Mouse (Mus musculus): ENCODE data around the gene 4930404N11Rik. TPM values are rescaled to one million over a fixed set of nuclear protein-coding genes. Genes with fewer than 3 reads are reported as not detected.

The 4930404N11Rik gene
- polyA plus RNA-seq, 1 experiment from 2014 or later, result 0.37 TPM

DNA sequence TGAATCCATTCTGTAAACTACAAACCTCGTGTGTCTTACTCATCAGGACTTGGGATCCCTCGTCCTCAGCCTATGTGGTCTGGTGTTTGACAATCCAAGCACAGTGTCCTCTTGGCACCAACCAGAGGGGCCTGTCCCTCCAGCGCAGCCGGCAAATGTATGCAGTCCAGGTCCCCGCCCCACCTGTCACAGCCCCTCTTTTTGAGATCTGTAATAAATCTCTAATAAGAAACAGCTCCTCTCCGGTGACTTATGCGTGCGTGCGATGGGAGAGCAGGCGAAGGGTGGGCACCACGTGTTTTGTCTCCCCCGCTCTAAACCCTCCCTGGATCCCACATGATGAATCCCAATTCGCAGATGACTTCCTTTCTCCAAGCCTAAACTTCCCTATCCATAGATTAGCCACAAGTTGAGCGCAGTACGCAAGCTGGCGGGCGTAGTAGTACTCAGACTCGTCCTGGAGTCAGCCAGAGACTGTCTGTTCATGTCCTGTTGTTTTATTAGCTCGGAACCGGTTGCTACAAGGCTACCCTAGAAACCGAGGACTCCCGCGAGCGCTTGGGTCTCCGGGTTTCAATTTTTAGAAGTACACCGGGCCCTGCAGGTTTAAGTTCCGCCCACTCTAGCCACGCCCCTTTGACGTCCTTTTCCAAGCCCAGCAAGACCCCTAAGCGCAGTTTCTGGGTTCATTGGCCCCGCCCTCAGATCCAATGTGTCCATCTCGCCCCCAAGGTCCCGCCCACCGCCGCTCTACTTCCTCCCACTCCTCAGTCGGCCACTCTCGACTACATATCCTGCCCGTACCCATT is 45.7 kb downstream of the 4930404N11Rik start:
- Histone ChIP-seq H3K27me3 (ENCODE audit: control insufficient read depth, insufficient read depth, low read length) (no peaks in the 10 kb centered on the region), H3K27ac (replicated peaks; ENCODE audit: low read depth, low read length) (peak overlapping the region; percentile 94), H3K4me1 (ENCODE audit: control insufficient read depth, insufficient read depth, low read length) (peaks cover 15% of the 10 kb centered on the region), H3K4me2 (ENCODE audit: low read length) (peak overlapping the region; percentile 79), H3K9ac (replicated peaks; ENCODE audit: low read length) (peak overlapping the region; percentile 27; the same call in 1 of the 2 replicates), H3K4me3 (replicated peaks; ENCODE audit: low read depth, low read length) (peak overlapping the region; percentile 93), H3K36me3 (ENCODE audit: control insufficient read depth, insufficient read depth, low read length) (peaks cover 62% of the 10 kb centered on the region), H3K9me3 (ENCODE audit: control insufficient read depth, low read length) (no peaks in the 10 kb centered on the region)
- 1% methylated on average over 38 of the region's 38 CpGs for WGBS
- peak; percentile 97 for DNase-seq
- no peak for ATAC-seq (ENCODE audit: low FRiP score, low TSS enrichment)

DNA sequence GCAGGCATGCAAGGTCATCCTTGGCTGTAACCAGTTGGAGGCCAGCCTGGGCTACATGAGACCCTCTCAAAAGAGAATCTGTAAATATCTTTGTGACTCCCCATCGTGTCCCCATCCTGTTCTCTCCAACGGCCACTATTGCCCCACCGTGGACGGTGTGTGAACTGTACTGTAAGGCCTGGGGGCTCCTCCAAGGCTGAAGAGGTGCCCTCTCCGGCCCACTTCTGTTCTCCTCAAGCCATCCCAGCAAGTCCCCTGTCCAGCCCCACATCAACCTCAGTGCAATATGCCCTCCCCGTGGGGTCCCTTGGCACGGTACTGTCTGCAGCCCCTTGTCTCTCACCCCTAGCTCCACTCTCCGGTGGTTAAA is 46.3 kb downstream of the 4930404N11Rik start:
- no peaks in the 10 kb centered on the region for H3K27me3 ChIP-seq (ENCODE audit: control insufficient read depth, insufficient read depth, low read length)
- peak overlapping the region; percentile 93 for H3K4me3 ChIP-seq (replicated peaks; ENCODE audit: low read depth, low read length)
- no peak for ATAC-seq (ENCODE audit: low FRiP score, low TSS enrichment)
- H3K4me2 ChIP-seq (ENCODE audit: low read length), result peak overlapping the region; percentile 79
- peak overlapping the region; percentile 27; the same call in 1 of the 2 replicates for H3K9ac ChIP-seq (replicated peaks; ENCODE audit: low read length)
- no peaks in the 10 kb centered on the region for H3K9me3 ChIP-seq (ENCODE audit: control insufficient read depth, low read length)
- peak overlapping the region; percentile 94 for H3K27ac ChIP-seq (replicated peaks; ENCODE audit: low read depth, low read length)
- WGBS, result 44% methylated on average over 8 of the region's 8 CpGs
- no peak for DNase-seq
- peaks cover 62% of the 10 kb centered on the region for H3K36me3 ChIP-seq (ENCODE audit: control insufficient read depth, insufficient read depth, low read length)
- H3K4me1 ChIP-seq (ENCODE audit: control insufficient read depth, insufficient read depth, low read length), result peaks cover 15% of the 10 kb centered on the region

DNA sequence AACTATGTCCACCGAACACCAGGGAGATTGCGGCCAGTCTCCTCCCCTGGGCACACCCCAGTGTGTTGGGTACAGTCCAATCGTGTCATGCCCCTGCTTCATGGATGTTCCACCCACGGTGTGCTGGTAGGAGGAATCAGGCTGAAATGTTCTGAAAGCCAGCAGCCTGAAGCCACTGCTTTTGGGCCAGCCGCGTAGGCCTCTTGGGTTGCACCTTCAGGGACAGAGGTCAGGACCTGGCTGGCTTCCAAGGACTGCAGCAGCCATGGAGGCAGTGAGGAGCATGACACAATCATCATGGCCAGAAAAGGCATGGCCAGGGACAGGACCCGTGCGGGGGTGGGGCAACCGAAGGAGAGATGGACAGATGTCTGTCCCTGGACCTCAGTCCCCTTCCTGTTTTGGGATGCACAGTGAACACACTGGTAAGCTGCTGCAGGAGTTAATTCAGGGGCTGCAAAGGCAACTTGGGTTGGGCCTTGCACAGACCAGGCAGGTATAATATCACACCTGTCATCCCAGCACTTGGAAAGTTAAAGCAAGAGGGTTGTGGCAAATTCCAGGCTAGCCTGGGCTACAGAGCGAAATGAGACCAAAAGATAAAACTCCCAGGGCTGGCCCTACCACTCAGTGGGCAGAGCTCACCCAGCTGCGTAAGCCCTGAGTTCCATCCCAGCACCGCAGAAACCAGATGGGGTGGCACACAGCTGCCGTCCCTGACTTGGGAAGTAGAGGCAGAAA is 46.9 kb downstream of the 4930404N11Rik start:
- peak overlapping the region; percentile 27; the same call in 1 of the 2 replicates for H3K9ac ChIP-seq (replicated peaks; ENCODE audit: low read length)
- H3K4me3 ChIP-seq (replicated peaks; ENCODE audit: low read depth, low read length), result no peak overlapping the region
- H3K4me2 ChIP-seq (ENCODE audit: low read length), result peak overlapping the region; percentile 79
- H3K9me3 ChIP-seq (ENCODE audit: control insufficient read depth, low read length), result no peaks in the 10 kb centered on the region
- H3K27ac ChIP-seq (replicated peaks; ENCODE audit: low read depth, low read length), result peak overlapping the region; percentile 94; the same call in 1 of the 2 replicates
- ATAC-seq (ENCODE audit: low FRiP score, low TSS enrichment) (no peak), DNase-seq (no peak)
- H3K4me1 ChIP-seq (ENCODE audit: control insufficient read depth, insufficient read depth, low read length), result peaks cover 15% of the 10 kb centered on the region
- no peaks in the 10 kb centered on the region for H3K27me3 ChIP-seq (ENCODE audit: control insufficient read depth, insufficient read depth, low read length)
- 94% methylated on average over 13 of the region's 13 CpGs for WGBS
- H3K36me3 ChIP-seq (ENCODE audit: control insufficient read depth, insufficient read depth, low read length), result peaks cover 62% of the 10 kb centered on the region

DNA sequence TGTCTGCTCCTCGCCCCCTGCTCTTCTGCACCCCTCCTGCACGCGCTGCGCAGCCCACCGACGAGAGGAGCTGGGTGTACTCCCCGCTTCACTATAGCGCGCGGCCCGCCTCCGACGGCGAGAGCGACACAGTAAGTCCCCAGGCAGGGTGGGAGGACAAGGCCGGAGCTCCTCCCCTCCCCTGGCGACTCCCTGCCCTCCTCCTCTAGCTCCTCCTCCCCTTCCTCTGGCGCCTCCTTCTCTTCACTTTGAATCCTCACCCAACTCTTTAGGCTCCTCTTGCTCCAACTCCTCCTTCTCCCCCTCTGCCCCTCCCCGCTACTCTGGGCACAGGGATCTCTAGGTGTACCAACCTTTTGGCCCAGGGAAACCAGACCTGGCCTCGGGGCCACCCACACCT is 48.3 kb downstream of the 4930404N11Rik start:
- Histone ChIP-seq H3K4me3 (replicated peaks; ENCODE audit: low read depth, low read length) (no peak overlapping the region), H3K36me3 (ENCODE audit: control insufficient read depth, insufficient read depth, low read length) (peaks cover 62% of the 10 kb centered on the region), H3K4me1 (ENCODE audit: control insufficient read depth, insufficient read depth, low read length) (peaks cover 15% of the 10 kb centered on the region), H3K27me3 (ENCODE audit: control insufficient read depth, insufficient read depth, low read length) (no peaks in the 10 kb centered on the region), H3K4me2 (ENCODE audit: low read length) (no peak overlapping the region), H3K9ac (replicated peaks; ENCODE audit: low read length) (no peak overlapping the region), H3K27ac (replicated peaks; ENCODE audit: low read depth, low read length) (no peak overlapping the region), H3K9me3 (ENCODE audit: control insufficient read depth, low read length) (no peaks in the 10 kb centered on the region)
- DNase-seq (no peak), ATAC-seq (ENCODE audit: low FRiP score, low TSS enrichment) (no peak)
- WGBS, result 13% methylated on average over 19 of the region's 20 CpGs

DNA sequence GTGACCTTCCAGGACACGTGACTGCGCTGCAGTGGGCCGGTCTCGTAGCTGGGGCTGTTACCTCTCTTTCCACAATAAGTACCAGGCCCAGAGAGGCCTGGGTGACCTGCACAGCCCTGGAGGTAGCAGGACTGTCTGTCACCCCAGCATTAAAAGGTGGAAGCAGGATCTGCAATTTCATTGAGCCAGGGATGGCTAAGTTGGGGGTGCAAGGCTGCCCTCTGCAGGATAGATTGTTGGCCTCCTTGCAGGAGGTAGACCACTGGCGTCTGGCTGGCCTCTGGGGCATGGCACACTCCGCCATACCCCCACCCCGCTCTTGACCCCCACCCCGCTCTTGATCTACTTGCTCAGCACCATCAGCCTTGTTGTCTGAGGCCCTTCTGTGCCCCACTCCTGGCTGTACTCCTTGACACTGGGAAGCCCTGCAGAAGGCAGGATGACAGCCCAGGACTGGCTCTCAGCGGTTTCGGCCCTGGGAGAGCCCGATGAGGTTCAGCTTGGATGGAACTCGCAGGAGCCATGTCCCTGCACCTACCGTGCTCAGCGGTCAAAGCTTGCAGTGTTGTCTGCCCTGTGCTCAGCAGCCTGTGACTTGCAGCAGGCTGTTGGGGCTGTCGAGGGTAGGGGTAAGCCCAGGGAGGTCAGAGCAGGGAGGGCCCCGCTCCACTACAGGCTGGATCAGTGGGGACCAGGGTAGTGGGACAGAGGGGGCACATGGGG is 49.1 kb downstream of the 4930404N11Rik start:
- Histone ChIP-seq H3K9ac (replicated peaks; ENCODE audit: low read length) (no peak overlapping the region), H3K36me3 (ENCODE audit: control insufficient read depth, insufficient read depth, low read length) (peaks cover 70% of the 10 kb centered on the region), H3K27ac (replicated peaks; ENCODE audit: low read depth, low read length) (no peak overlapping the region), H3K4me1 (ENCODE audit: control insufficient read depth, insufficient read depth, low read length) (peaks cover 9% of the 10 kb centered on the region), H3K4me3 (replicated peaks; ENCODE audit: low read depth, low read length) (no peak overlapping the region), H3K4me2 (ENCODE audit: low read length) (no peak overlapping the region), H3K9me3 (ENCODE audit: control insufficient read depth, low read length) (no peaks in the 10 kb centered on the region), H3K27me3 (ENCODE audit: control insufficient read depth, insufficient read depth, low read length) (no peaks in the 10 kb centered on the region)
- WGBS, result 35% methylated on average over 16 of the region's 16 CpGs
- no peak for ATAC-seq (ENCODE audit: low FRiP score, low TSS enrichment)
- peak; percentile 57 for DNase-seq

DNA sequence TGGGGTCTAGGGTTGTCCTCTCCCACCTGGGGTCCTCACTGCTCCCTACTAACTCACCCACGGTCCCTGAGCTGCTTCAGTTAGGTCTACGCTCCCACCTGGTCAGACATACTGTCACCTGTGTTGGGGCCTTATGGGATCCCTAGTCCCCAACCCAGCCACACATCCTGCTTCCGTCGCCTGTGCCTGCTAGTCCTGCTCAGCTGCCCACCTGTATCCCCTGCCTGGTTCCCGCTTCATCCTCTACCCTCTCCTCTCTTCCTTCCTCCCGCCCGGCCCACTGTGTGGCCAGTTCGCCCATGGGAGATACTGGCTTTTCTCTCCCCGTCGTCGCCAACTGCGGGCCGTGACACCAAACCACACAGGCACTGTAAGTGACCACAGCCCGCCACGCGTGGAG is 50.0 kb downstream of the 4930404N11Rik start:
- peaks cover 8% of the 10 kb centered on the region; the same call in 1 of the 2 replicates for H3K4me1 ChIP-seq (ENCODE audit: control insufficient read depth, insufficient read depth, low read length)
- DNase-seq (no peak), ATAC-seq (ENCODE audit: low FRiP score, low TSS enrichment) (no peak)
- no peak overlapping the region for H3K4me3 ChIP-seq (replicated peaks; ENCODE audit: low read depth, low read length)
- H3K9me3 ChIP-seq (ENCODE audit: control insufficient read depth, low read length), result no peaks in the 10 kb centered on the region
- no peaks in the 10 kb centered on the region for H3K27me3 ChIP-seq (ENCODE audit: control insufficient read depth, insufficient read depth, low read length)
- WGBS, result 93% methylated on average over 16 of the region's 16 CpGs
- no peak overlapping the region for H3K9ac ChIP-seq (replicated peaks; ENCODE audit: low read length)
- H3K4me2 ChIP-seq (ENCODE audit: low read length), result no peak overlapping the region
- H3K27ac ChIP-seq (replicated peaks; ENCODE audit: low read depth, low read length), result no peak overlapping the region
- H3K36me3 ChIP-seq (ENCODE audit: control insufficient read depth, insufficient read depth, low read length), result peaks cover 79% of the 10 kb centered on the region

DNA sequence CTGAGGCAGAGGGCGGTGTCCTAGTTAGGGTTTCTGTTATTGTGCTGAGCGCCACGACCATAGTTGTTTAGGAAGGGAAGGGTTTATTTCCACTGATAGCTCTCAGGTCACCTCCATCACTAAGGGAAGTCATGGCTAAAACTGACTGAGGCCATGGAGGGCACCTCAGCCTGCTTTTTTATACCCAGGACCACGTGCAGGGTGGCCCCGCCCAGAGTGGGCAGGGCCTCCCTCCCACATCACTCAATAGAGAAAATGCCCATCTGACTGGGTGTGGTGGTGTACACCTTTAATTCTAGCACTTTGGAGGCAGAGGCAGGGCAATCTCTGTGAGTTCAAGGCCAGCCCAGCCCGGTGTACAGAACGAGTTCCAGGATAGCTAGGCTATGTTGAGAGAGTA is 51.4 kb downstream of the 4930404N11Rik start:
- Histone ChIP-seq H3K4me1 (ENCODE audit: control insufficient read depth, insufficient read depth, low read length) (no peaks in the 10 kb centered on the region; the same call in 1 of the 2 replicates), H3K4me2 (ENCODE audit: low read length) (no peak overlapping the region), H3K27me3 (ENCODE audit: control insufficient read depth, insufficient read depth, low read length) (no peaks in the 10 kb centered on the region), H3K4me3 (replicated peaks; ENCODE audit: low read depth, low read length) (no peak overlapping the region), H3K9me3 (ENCODE audit: control insufficient read depth, low read length) (no peaks in the 10 kb centered on the region), H3K27ac (replicated peaks; ENCODE audit: low read depth, low read length) (no peak overlapping the region), H3K36me3 (ENCODE audit: control insufficient read depth, insufficient read depth, low read length) (peaks cover 93% of the 10 kb centered on the region), H3K9ac (replicated peaks; ENCODE audit: low read length) (no peak overlapping the region)
- WGBS, result 84% methylated on average over 7 of the region's 7 CpGs
- ATAC-seq (ENCODE audit: low FRiP score, low TSS enrichment) (no peak), DNase-seq (no peak)

DNA sequence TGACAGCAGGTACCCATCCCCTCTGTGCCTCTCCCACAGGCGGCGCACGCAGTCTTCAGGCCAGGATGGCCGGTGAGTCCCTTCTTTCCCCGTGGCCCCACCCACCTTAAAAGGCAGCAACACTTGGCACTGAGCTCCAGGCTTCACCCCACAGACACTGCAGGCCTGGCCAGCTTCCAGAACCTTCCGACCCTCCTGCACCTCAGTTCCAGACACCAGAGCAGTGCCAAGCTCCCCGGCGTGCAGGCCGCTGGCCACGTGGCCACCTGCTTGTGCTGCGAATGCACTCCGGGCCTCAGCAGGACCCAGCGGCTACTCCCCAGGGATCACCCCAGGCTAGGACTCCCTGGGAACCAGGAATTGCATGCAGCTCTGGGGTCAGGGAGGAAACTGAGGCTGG is 52.0 kb downstream of the 4930404N11Rik start:
- no peaks in the 10 kb centered on the region for H3K9me3 ChIP-seq (ENCODE audit: control insufficient read depth, low read length)
- H3K27ac ChIP-seq (replicated peaks; ENCODE audit: low read depth, low read length), result no peak overlapping the region
- no peak overlapping the region for H3K4me3 ChIP-seq (replicated peaks; ENCODE audit: low read depth, low read length)
- ATAC-seq (ENCODE audit: low FRiP score, low TSS enrichment) (no peak), DNase-seq (no peak)
- H3K27me3 ChIP-seq (ENCODE audit: control insufficient read depth, insufficient read depth, low read length), result no peaks in the 10 kb centered on the region
- H3K36me3 ChIP-seq (ENCODE audit: control insufficient read depth, insufficient read depth, low read length), result peaks cover 99% of the 10 kb centered on the region
- H3K9ac ChIP-seq (replicated peaks; ENCODE audit: low read length), result no peak overlapping the region
- 96% methylated on average over 13 of the region's 13 CpGs for WGBS
- no peaks in the 10 kb centered on the region for H3K4me1 ChIP-seq (ENCODE audit: control insufficient read depth, insufficient read depth, low read length)
- H3K4me2 ChIP-seq (ENCODE audit: low read length), result no peak overlapping the region
